Mouse (Mus musculus) MN1 (cell line): ENCODE results near the gene Anapc16.

ENCODE experiments used
- DNase-seq: peaks from one replicate; pipeline ENCODE4 v3.0.0-alpha.2; 2016; ENCODE audit warnings: low spot score

The Anapc16 gene

DNA sequence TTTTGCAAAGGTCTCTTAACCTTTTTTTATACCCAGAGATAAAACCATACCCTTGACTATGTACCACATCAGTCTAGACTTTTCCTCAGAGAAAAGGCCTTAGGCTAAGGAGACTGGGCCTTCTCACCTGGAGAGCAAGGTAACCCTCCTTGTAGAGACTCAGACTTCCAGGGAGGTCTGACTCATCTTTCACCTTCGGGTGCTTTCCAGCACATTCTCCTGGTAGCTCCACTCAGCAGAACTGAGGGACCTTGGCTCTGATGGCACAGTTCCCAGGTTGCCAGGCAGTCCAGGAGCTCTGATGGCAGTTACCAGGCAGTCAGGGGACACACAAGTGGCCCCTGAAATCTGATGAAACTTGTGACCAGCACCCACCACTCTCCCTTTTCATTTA lies 53.7 kb downstream of the Anapc16 start:
- peak; percentile 70 for DNase-seq

DNA sequence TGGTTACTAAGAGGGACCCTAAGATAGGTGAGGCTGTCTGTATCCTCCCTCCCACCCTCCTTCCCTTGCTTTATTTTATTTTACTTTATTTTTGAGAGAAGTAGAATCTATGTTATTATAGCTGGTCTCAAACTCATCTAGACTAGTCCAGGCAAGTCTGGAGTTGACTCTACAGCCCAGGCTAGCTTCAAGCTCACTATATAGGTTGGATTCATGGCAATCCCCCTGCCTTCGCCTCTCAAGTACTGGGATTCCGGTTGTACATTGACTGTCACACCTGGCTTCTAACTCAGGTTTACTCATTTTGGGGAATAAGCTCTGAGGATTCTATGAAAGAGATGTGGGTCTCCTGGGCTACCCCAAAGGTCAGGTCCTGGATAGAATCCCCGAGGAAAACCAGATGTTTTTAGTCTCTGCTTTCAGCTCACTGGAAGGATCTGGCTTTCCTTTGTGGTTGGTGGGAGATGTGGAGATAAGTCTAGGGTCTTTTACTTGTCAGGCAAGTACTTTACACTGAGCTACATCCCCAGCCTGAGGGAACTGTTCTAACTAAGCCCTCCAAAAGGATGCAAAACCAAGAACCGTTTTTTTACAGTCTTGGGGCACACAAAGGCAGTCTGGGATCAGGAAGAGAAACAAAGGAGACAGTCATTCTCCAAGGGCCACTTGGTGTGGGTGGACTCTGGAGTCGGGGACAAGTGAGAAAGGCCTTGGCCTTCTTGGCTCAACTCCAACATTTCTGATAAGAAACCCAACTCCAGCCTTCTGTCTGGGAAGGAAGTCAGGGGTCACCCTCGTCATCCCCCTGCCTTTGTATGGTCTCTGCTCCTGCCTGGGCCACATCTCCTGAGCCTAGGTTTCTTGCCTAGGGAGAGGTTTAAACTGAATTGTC lies 54.3 kb downstream of the Anapc16 start:
- DNase-seq, result peak; percentile 78

DNA sequence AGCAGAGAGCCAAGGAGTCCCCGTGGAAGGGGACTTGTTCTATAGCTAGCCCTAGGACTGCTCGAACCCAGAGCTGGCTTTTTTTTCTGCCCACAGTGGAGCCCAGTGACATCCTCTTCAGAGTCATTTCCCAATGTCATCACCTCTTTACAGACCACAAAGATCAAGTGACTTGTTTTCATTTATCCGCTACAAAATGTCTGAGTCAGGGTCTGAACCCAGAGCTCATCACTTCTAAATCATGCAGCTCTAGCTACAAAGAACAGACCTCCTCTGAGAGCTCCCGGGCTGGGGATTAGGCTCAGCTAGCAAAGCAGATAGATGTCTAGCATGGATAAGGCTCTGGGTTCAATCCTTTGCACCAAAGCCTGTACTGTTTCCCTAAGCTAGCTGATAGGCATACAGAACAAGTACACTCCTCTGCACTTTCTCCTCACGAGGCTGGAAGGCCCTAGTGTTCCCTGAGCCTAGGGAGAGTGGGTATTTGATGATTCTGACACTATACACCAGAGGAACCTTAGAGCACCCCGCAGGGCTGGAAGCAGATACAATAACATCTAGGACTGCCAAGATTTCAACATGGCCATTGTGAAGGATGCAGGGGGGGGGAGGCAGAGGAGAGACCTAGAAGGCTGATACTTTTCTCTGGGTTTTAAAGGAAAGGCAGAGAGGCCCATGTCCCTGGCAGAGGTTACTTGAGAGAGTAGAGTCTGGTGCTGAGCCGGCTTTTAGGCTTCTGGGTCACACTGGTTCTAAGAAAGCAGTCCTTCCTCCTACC lies 55.5 kb downstream of the Anapc16 start:
- no peak for DNase-seq

DNA sequence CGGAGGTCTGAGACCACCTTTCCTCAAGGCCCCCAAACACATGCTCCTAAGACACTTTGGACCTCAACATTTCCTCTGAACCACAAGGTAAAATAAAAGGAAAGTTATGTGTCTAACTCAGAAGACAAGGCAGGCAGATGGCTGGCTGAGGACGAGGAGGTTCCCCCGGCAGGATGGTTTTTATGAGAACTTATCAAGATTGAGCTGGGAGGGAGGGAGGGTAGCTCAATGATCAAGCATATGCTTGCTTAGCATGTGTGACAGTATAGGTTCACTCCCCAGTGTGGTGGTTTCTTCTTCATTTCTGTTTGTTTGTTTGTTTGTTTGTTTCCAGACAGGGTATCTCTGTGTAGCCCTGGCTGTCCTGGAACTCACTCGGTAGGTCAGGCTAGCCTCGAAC lies 56.6 kb downstream of the Anapc16 start:
- no peak for DNase-seq

DNA sequence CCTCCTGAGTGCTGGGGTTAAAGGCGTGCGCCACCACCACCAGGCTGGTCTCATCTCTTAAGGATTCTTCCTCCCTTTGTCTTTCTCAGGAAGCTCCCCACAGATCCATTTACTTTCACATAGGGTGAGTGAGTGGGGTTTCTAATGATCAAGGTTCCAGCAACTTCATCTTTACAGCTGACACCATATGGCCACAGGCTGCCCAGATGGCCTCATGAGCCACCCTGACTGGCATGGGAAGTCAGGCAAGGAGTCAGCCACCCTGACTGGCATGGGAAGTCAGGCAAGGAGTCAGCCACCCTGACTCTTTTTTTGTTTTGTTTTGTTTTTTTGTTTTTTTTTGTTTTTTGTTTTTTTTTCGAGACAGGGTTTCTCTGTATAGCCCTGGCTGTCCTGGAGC lies 57.5 kb downstream of the Anapc16 start:
- DNase-seq, result no peak

DNA sequence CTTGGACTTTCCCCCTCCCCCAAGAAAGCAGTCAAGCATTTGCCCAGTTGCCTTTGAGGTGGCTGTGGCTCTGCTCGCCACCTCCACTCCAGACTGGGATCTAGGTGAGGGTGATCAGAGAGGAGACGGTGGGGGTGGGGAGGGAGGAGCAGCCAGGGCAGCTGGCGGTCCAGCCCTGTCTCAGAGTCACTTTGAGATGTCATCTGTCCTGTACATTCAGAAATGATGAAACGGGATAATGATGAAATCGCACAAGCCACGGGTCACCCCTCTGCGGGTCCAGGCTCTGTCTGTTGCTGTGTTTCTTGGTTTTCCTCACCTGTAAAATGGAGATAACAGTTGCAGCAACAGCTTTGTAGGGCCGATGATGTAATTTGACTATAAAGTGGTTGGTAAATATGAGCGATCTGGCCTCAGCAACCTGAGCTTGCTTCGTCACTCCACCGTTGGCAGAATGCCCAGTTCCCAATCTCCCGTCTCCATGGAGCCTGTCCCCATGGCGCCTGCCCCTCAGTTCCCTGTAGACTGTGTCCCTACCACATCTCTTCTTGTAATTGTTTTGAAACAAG lies 59.4 kb downstream of the Anapc16 start:
- peak; percentile 97 for DNase-seq

GRCm38 (mm10) chr10:59942847-59943420 lies 60.0 kb downstream of the Anapc16 start:
- DNase-seq, result peak; percentile 89

DNA sequence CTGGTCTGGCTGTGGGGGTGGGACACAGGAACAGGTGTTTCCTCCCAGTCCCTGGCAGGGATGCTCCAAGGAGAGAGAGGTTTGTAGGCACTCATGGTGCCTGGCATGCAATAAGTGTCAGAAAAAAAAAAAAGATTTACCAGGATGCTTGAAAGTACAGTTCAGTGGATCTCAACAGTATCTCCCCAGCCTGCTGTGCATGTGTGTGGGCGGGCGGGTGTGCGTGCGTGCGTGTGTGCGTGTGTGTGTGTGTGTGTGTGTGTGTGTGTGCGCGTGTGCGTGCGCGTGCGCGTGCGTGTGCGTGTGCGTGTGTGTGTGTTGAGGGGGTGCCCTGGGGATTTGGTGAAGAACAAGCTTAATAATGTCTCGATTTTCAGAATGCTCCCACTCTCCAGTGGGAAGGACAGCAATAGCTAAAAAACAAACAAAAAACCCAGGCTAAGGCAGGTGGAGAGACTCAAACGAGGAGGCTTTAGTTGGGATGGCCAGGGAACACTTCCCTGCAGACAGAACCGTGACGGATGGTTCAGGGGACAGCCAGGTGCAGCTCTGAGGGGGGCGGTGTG lies 60.6 kb downstream of the Anapc16 start:
- peak; percentile 68 for DNase-seq

GRCm38 (mm10) chr10:59939081-59939480 lies 63.9 kb downstream of the Anapc16 start:
- no peak for DNase-seq

- DNase-seq, result no peak
These were observed 64.3 kb downstream of the Anapc16 start for GRCm38 (mm10) chr10:59938662-59939061.
